Mouse (Mus musculus): ENCODE data around the gene Thsd7a. TPM values are rescaled to one million over a fixed set of nuclear protein-coding genes. Genes with fewer than 3 reads are reported as not detected.

Thsd7a gene
- polyA plus RNA-seq, 1 experiment from 2014 or later, result 1.2 TPM

- Histone ChIP-seq H3K27ac (no peak overlapping the region), H3K27me3 (ENCODE audit: low read depth, poor library complexity, severe bottlenecking) (no peaks in the 10 kb centered on the region), H3K9me3 (replicated peaks) (no peaks in the 10 kb centered on the region), H3K4me3 (no peak overlapping the region), H3K4me1 (no peaks in the 10 kb centered on the region), H3K36me3 (no peaks in the 10 kb centered on the region)
- 77% methylated on average over 7 of the region's 7 CpGs for WGBS
- DNase-seq (ENCODE audit: low spot score), result no peak
Observed at GRCm38 (mm10) chr6:12467339-12468124, 281.7 kb downstream of the Thsd7a start.

DNA sequence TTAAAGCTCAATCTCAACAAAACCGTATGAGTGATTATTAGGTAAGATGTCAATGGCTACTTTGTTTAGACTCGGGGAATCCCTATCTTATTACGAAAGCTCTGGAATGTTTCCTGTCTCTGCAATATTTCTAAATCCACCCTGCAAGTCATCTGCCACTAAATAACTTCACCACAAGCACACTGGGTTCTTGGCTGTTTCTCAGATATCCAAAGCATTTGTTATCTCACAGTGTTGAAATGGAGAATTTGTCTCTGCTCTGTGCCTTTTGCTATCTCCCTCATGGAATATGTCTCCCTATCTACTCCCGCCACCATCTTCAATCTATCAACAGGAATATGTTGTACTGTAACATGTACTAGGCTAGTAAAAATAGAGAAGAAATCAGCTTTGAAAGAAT, 290.4 kb downstream of the Thsd7a start:
- H3K9me3 ChIP-seq (replicated peaks), result no peaks in the 10 kb centered on the region
- WGBS, result 93% methylated on average over 4 of the region's 4 CpGs
- no peaks in the 10 kb centered on the region for H3K4me1 ChIP-seq
- no peaks in the 10 kb centered on the region for H3K36me3 ChIP-seq
- no peak overlapping the region for H3K4me3 ChIP-seq
- H3K27me3 ChIP-seq (ENCODE audit: low read depth, poor library complexity, severe bottlenecking), result no peaks in the 10 kb centered on the region
- DNase-seq (ENCODE audit: low spot score), result no peak
- H3K27ac ChIP-seq, result no peak overlapping the region

GRCm38 (mm10) chr6:12457451-12457850, 291.8 kb downstream of the Thsd7a start:
- Histone ChIP-seq H3K27ac (no peak overlapping the region), H3K27me3 (ENCODE audit: low read depth, poor library complexity, severe bottlenecking) (no peaks in the 10 kb centered on the region), H3K4me3 (no peak overlapping the region), H3K4me1 (no peaks in the 10 kb centered on the region), H3K36me3 (no peaks in the 10 kb centered on the region), H3K9me3 (replicated peaks) (no peaks in the 10 kb centered on the region)
- WGBS, result 93% methylated on average over 1 of the region's 1 CpGs
- no peak for DNase-seq (ENCODE audit: low spot score)

- 76% methylated on average over 1 of the region's 1 CpGs for WGBS
- H3K4me3 ChIP-seq, result no peak overlapping the region
- no peaks in the 10 kb centered on the region for H3K4me1 ChIP-seq
- no peak for DNase-seq (ENCODE audit: low spot score)
- H3K27me3 ChIP-seq (ENCODE audit: low read depth, poor library complexity, severe bottlenecking), result no peaks in the 10 kb centered on the region
- H3K27ac ChIP-seq, result no peak overlapping the region
- no peaks in the 10 kb centered on the region for H3K36me3 ChIP-seq
- no peaks in the 10 kb centered on the region for H3K9me3 ChIP-seq (replicated peaks)
Observed at GRCm38 (mm10) chr6:12454876-12455485, 294.2 kb downstream of the Thsd7a start.

GRCm38 (mm10) chr6:12454132-12454531, 295.1 kb downstream of the Thsd7a start:
- H3K9me3 ChIP-seq (replicated peaks), result no peaks in the 10 kb centered on the region
- H3K4me1 ChIP-seq, result no peaks in the 10 kb centered on the region
- WGBS, result 81% methylated on average over 3 of the region's 3 CpGs
- no peak for DNase-seq (ENCODE audit: low spot score)
- H3K27me3 ChIP-seq (ENCODE audit: low read depth, poor library complexity, severe bottlenecking), result no peaks in the 10 kb centered on the region
- H3K36me3 ChIP-seq, result no peaks in the 10 kb centered on the region
- H3K27ac ChIP-seq, result no peak overlapping the region
- no peak overlapping the region for H3K4me3 ChIP-seq

GRCm38 (mm10) chr6:12448851-12449250, 300.4 kb downstream of the Thsd7a start:
- no peak for DNase-seq (ENCODE audit: low spot score)
- Histone ChIP-seq H3K4me3 (no peak overlapping the region), H3K27me3 (ENCODE audit: low read depth, poor library complexity, severe bottlenecking) (no peaks in the 10 kb centered on the region), H3K36me3 (no peaks in the 10 kb centered on the region), H3K9me3 (replicated peaks) (no peaks in the 10 kb centered on the region), H3K27ac (no peak overlapping the region), H3K4me1 (no peaks in the 10 kb centered on the region)
- WGBS, result 81% methylated on average over 3 of the region's 3 CpGs

- no peaks in the 10 kb centered on the region for H3K9me3 ChIP-seq (replicated peaks)
Observed at GRCm38 (mm10) chr6:12445486-12445885, 303.7 kb downstream of the Thsd7a start.

GRCm38 (mm10) chr6:12439561-12439960, 309.6 kb downstream of the Thsd7a start:
- no peaks in the 10 kb centered on the region for H3K27me3 ChIP-seq (ENCODE audit: low read depth, poor library complexity, severe bottlenecking)
- DNase-seq (ENCODE audit: low spot score), result no peak
- H3K36me3 ChIP-seq, result no peaks in the 10 kb centered on the region
- no peak overlapping the region for H3K27ac ChIP-seq
- H3K9me3 ChIP-seq (replicated peaks), result no peaks in the 10 kb centered on the region
- no peak overlapping the region for H3K4me3 ChIP-seq
- H3K4me1 ChIP-seq, result no peaks in the 10 kb centered on the region

More at GRCm38 (mm10) chr6:12445486-12445885, 303.7 kb downstream of the Thsd7a start:
- Histone ChIP-seq H3K36me3 (no peaks in the 10 kb centered on the region), H3K4me3 (no peak overlapping the region), H3K4me1 (no peaks in the 10 kb centered on the region), H3K27me3 (ENCODE audit: low read depth, poor library complexity, severe bottlenecking) (no peaks in the 10 kb centered on the region), H3K27ac (no peak overlapping the region)
- 92% methylated on average over 2 of the region's 2 CpGs for WGBS
- no peak for DNase-seq (ENCODE audit: low spot score)

- H3K27ac ChIP-seq, result no peak overlapping the region
Observed at GRCm38 (mm10) chr6:12419070-12419469, 330.1 kb downstream of the Thsd7a start.

GRCm38 (mm10) chr6:12416976-12417375, 332.2 kb downstream of the Thsd7a start:
- DNase-seq (ENCODE audit: low spot score), result no peak
- Histone ChIP-seq H3K36me3 (no peaks in the 10 kb centered on the region), H3K27me3 (ENCODE audit: low read depth, poor library complexity, severe bottlenecking) (no peaks in the 10 kb centered on the region), H3K4me3 (no peak overlapping the region), H3K4me1 (no peaks in the 10 kb centered on the region), H3K9me3 (replicated peaks) (no peaks in the 10 kb centered on the region), H3K27ac (no peak overlapping the region)
- WGBS, result 66% methylated on average over 4 of the region's 4 CpGs

More at GRCm38 (mm10) chr6:12419070-12419469, 330.1 kb downstream of the Thsd7a start:
- Histone ChIP-seq H3K9me3 (replicated peaks) (no peaks in the 10 kb centered on the region), H3K4me1 (no peaks in the 10 kb centered on the region), H3K36me3 (no peaks in the 10 kb centered on the region), H3K4me3 (no peak overlapping the region), H3K27me3 (ENCODE audit: low read depth, poor library complexity, severe bottlenecking) (no peaks in the 10 kb centered on the region)
- no peak for DNase-seq (ENCODE audit: low spot score)
- WGBS, result 92% methylated on average over 10 of the region's 10 CpGs

- H3K27ac ChIP-seq, result no peak overlapping the region
- no peaks in the 10 kb centered on the region for H3K9me3 ChIP-seq (replicated peaks)
- 93% methylated on average over 2 of the region's 2 CpGs for WGBS
- no peak overlapping the region for H3K4me3 ChIP-seq
- no peaks in the 10 kb centered on the region for H3K36me3 ChIP-seq
- no peaks in the 10 kb centered on the region for H3K27me3 ChIP-seq (ENCODE audit: low read depth, poor library complexity, severe bottlenecking)
- DNase-seq (ENCODE audit: low spot score), result no peak
- no peaks in the 10 kb centered on the region for H3K4me1 ChIP-seq
Observed at GRCm38 (mm10) chr6:12404441-12404840, 344.8 kb downstream of the Thsd7a start.

DNA sequence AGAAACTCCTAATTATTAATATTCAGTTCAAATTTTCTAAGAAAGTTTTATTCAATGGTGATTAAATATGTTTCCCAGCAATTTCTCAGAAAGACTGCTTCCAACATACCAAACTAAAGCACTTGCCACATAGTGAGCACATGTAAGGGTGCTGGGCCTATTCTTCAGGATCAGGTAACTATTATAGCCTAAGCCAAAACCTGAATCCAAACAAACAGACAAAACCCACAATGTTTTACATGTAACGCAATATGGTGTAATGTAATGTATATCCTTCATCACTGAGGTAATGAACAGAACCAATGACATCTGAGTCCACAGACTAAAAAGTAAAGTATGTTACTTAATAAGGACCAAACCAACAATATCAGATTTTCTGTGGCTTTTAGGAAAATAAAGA, 346.2 kb downstream of the Thsd7a start:
- no peak overlapping the region for H3K4me3 ChIP-seq
- no peaks in the 10 kb centered on the region for H3K9me3 ChIP-seq (replicated peaks)
- H3K36me3 ChIP-seq, result no peaks in the 10 kb centered on the region
- 95% methylated on average over 1 of the region's 1 CpGs for WGBS
- H3K4me1 ChIP-seq, result no peaks in the 10 kb centered on the region
- no peaks in the 10 kb centered on the region for H3K27me3 ChIP-seq (ENCODE audit: low read depth, poor library complexity, severe bottlenecking)
- no peak for DNase-seq (ENCODE audit: low spot score)
- H3K27ac ChIP-seq, result no peak overlapping the region

GRCm38 (mm10) chr6:12397776-12398522, 351.3 kb downstream of the Thsd7a start:
- no peak overlapping the region for H3K27ac ChIP-seq
- H3K9me3 ChIP-seq (replicated peaks), result no peaks in the 10 kb centered on the region
- H3K36me3 ChIP-seq, result no peaks in the 10 kb centered on the region
- no peaks in the 10 kb centered on the region for H3K4me1 ChIP-seq
- WGBS, result 89% methylated on average over 8 of the region's 8 CpGs
- no peaks in the 10 kb centered on the region for H3K27me3 ChIP-seq (ENCODE audit: low read depth, poor library complexity, severe bottlenecking)
- no peak overlapping the region for H3K4me3 ChIP-seq
- DNase-seq (ENCODE audit: low spot score), result no peak

Measured in limb, embryonic 10.5 days (tissue).